Mouse (Mus musculus) layer of hippocampus, postnatal 14 days (tissue): ENCODE results near the gene Ifngr2. TPM values are rescaled to one million over a fixed set of nuclear protein-coding genes. Genes with fewer than 3 reads are reported as not detected.

Experiments used
- DNase-seq, 2 experiments: peaks; one replicate each; pipeline ENCODE4 v3.0.0; 2021 to 2022; ENCODE audit warnings: low spot score in 2 of 2, mixed read lengths in 1 of 2
- total RNA-seq, 2 experiments: library from RNA; stranded (reverse); gene quantifications; 2 replicates each; pipeline ENCODE4 v1.2.3; 2021

Ifngr2 gene
- total RNA-seq, 2 experiments from 2014 or later = 82.4 to 87.0 TPM

DNA sequence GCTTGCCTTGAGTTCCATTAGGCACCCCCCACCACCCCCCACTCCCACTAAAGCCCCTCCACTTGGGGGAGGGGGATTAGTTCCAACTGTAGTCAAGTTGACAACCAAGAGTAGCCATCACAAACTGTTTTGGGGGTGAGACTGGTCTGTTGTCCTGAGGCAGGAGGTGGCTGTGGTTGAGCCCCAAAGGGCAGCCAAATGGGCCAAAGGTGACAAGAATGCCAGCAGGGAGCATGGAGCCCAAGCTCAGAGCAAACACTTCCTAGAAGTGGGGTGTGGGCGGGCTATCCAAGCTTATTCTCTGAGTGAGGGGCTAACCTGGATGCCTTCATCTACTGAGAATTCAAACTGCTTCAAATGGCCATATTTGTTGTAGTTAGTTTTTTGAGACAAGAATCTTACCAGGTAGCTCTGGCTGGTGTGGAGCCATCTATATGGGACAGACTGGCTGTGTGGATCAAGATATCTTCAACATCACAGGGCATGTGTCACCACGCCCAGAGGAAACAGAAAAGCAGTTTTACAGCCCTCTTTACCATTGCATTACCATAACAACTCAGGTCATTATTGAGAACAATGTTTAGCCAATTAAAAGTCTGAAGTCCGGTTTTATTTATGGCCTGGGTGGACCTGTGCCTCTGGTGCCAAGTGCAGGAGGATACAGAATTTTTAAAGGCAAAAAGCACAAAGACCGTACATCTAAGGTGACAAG, 17.9 kb downstream of the Ifngr2 start:
- no peak for DNase-seq

- no peak for DNase-seq
These were observed 18.6 kb downstream of the Ifngr2 start for GRCm38 (mm10) chr16:91565292-91565951.

DNA sequence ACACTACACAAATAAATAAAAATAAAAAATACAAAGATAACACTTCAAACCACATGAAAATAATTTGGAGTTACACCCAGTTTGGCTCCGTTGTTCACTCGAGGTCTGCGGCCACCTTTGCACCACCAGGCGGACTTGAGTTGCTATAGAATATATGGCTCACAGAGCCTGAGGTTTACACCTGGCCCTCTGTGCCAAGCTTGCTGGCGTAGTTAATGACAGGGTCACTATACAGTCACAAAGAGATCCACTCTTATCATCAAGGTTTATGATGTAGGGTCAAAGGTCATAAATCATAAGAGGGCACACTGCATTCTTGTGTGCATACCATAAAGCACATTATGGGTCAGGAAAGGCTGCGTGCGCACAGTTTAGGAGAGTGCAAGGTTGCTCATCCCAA, 19.1 kb downstream of the Ifngr2 start:
- DNase-seq = no peak

DNA sequence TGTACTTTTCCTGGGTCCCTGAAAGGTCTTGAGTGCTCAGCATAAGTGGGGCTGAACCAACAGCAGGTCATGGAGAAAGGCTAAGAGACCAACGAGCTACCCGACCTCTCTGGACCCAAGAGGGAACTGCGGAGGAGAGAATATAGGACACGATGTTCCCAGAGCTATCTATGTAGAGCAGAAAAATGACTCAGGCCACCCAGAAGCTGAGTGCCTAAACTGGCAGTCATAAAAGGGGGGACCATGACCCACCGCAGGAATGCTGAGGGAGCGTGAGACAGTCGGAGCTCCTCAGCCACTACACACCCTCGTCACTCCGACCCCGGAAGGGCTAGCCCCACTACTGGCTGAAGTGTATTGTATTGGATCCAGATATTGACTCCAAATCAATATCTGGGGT, 22.1 kb downstream of the Ifngr2 start:
- DNase-seq = no peak

- no peak for DNase-seq
These were observed 24.2 kb downstream of the Ifngr2 start for GRCm38 (mm10) chr16:91571105-91571504.

GRCm38 (mm10) chr16:91575151-91575550, 28.3 kb downstream of the Ifngr2 start:
- DNase-seq = no peak

- DNase-seq = peak; percentile 31 to 63
These were observed 32.3 kb downstream of the Ifngr2 start for GRCm38 (mm10) chr16:91578980-91579720.

GRCm38 (mm10) chr16:91582307-91582706, 35.4 kb downstream of the Ifngr2 start:
- peak in 1 of 2 experiments; percentile 33 for DNase-seq

- no peak for DNase-seq
These were observed 38.7 kb downstream of the Ifngr2 start for GRCm38 (mm10) chr16:91585617-91586016.

DNA sequence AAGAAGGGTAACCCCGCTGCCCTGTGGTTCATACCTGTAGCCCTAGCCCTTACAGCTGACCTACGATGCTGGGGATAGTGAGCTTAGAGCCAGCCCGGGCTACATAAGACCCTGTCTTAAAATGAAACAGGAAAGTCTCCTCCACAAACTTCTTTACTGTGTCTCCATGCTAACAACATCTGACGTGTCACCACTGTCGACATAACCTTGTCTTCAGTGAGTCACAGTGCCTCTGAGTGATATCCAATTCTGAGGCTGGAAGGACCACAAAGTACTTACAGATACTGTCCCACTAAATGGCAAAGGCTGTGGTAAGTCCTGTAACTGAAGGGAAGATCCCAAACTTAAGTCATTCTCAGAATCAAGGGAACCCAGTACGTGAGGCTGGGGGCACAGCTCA, 39.4 kb downstream of the Ifngr2 start:
- DNase-seq = no peak

- DNase-seq = no peak
These were observed 41.0 kb downstream of the Ifngr2 start for GRCm38 (mm10) chr16:91587730-91588453.

GRCm38 (mm10) chr16:91588703-91589102, 41.8 kb downstream of the Ifngr2 start:
- DNase-seq = no peak

DNA sequence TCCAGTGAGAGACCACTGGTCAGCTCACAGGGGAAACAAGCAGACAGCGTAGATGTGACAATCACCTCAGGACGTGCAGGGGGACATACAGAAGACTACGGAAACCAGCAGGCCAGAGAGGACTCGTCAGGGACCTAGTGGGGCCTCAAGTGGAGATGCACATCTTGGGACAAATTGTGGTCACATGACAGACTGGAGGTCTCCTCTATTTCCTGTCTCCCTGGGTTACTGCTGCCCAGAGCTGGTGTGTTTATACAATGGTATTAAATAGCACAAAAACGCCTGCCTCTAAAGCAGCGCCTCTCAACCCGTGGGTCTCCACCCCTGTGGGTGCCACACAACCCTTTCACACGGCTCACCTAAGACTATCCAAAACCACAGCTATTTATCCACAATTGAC, 45.3 kb downstream of the Ifngr2 start:
- DNase-seq = no peak

GRCm38 (mm10) chr16:91593262-91593661, 46.4 kb downstream of the Ifngr2 start:
- DNase-seq = no peak

- DNase-seq = peak; percentile 54 to 71
These were observed 48.2 kb downstream of the Ifngr2 start for GRCm38 (mm10) chr16:91595076-91595475.

DNA sequence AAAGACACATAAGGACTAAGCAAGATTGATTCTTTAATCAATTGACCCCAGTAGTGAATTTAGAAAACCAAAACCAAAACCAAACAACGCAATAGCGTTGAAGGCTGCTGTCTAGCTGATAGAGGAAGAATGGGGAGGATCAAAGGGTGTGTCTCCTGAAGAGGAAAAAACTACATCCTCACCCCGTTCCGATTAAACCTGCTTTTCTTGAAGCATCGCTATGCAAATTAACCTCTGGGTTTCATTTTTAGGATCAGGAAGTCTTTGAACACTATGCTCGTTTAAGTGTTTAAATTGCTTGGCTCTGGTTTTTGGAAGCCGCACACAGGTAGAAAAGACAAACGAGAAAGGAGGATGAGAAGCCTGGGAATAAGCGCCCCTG, 49.5 kb downstream of the Ifngr2 start:
- DNase-seq = no peak

DNA sequence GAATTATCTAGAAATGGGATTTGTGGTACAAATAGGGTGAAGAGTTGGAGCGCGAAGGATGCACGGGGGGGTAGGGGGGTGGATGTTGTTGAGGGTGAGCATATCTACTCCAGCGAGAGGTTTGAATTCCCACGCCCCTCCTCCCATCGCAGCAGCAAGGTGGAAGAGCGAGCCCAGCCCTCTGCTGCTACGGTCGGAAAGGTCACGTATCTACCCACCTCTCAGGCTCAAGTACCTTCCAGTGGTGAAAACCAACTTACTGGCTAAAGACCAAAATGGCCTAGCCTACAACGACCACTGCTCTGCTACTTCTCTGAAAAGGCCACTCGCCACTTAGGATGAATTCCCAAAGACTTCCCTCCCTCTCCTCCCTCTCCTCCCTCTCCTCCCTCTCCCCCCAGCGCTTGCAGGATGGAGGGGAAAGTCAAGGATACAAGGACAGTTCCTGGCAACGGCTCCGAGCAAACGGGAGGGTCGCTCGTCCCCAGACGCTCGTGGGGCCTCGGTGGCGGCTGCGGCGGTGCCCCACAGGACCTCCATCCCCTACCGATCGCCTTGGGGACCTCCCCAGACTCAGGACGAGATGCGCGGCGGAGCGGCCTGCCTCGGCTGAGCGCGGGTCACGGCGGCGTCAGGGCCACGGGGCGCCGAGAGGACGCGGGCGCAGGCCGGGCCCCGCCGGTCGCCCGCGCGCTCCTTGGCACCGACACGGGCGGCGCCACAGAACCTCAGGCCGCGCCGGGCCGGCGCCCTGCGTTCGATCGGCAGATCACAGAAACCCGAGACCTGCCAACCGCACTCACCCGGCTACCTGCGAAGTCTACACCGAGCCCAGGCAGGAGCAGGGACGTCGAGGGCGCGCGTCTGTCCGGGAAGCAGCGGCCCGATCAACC, 50.2 kb downstream of the Ifngr2 start:
- DNase-seq = peak in 1 of 2 experiments; percentile 26

DNA sequence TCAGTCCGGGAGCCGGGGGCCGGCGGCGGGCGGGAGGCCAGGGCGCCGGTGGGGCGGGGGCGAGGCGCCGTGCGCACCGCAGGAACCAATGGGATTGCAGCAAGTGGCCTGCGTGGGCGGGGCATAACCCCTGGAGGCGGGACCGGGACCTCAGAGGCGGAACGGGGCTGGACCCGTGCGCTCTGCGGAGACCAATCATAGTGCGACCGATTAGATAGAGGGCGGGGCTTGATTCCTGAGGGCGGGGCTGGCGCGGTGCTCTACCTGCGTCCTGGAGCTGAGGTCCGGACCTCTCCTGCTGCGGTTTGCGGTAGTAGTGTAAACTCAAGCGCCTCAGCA, 50.8 kb downstream of the Ifngr2 start, which contains the start of gene Tmem50b:
TSS of gene Tmem50b (minus strand) at position 129 of the 339 bp plus-strand sequence.
- DNase-seq = peak; percentile 98

DNA sequence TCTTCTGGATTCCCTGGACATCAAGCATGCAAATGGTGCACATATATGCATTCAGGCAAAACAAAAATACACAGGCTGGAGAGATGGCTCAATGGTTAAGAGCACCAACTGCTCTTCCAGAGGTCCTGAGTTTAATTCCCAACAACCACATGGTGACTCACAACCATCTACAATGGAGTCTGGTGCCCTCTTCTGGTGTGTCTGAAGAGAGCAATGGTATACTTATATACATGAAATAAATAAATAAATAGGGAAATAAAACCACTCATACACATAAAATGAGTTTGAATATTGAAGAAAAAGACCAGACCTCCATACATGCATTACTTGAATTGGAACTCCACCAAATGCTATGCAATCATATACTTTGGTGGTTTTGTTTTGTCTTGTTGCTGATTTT, 52.4 kb downstream of the Ifngr2 start:
- DNase-seq = no peak

DNA sequence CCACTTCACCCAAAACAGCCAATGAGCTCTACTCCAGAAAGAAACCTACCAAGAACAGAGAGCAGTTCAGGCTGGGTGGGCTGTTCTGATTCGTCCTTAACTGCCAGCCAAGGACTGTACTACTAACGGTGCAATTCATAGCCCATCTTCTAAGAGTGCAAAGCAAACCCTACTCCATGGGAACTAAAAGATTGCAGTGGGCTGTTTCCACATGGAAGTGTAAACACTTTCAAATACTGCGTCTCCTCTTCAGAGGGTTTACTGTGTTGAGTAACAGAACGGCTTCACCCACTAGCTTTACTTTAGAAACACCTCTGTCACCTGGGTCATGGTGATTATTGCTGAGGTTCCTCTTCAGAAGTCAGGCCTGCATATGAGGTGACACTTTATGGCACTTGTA, 54.2 kb downstream of the Ifngr2 start:
- DNase-seq = no peak
